Mouse (Mus musculus): Measurements from ENCODE around the gene Spock1. TPM values are rescaled to one million over a fixed set of nuclear protein-coding genes. Genes with fewer than 3 reads are reported as not detected.

The Spock1 gene
- total RNA-seq, 1 experiment, result 0.40 TPM

- Histone ChIP-seq H3K9ac (ENCODE audit: insufficient read depth, low read depth, low read length, poor library complexity, severe bottlenecking) (no peak overlapping the region), H3K36me3 (ENCODE audit: control insufficient read depth, insufficient read depth, low read length, poor library complexity, severe bottlenecking) (no peaks in the 10 kb centered on the region), H3K27ac (ENCODE audit: insufficient read depth, low read depth, low read length, poor library complexity, severe bottlenecking) (no peak overlapping the region), H3K4me1 (ENCODE audit: control insufficient read depth in 2 of 2, insufficient read depth in 2 of 2, low read length in 2 of 2, poor library complexity in 1 of 2) (no peaks in the 10 kb centered on the region), H3K4me3 (ENCODE audit: insufficient read depth in 1 of 2, low read depth in 1 of 2, low read length in 2 of 2, poor library complexity in 1 of 2, severe bottlenecking in 1 of 2) (peak overlapping the region in 1 of 2 experiments; percentile 41; a peak in 1 of 4 replicates), H3K9me3 (ENCODE audit: control insufficient read depth, insufficient read depth, low read depth, low read length) (no peaks in the 10 kb centered on the region)
- DNase-seq (ENCODE audit: low read depth, low spot score), result peak; percentile 70
- TF ChIP-seq HCFC1 (IDR thresholded peaks at IDR 0.05; ENCODE audit: borderline replicate concordance, insufficient read depth, low read length) (no peak), MAFK (IDR thresholded peaks at IDR 0.05; ENCODE audit: insufficient read depth, low read depth, low read length) (no peak), CHD2 (IDR thresholded peaks at IDR 0.05; ENCODE audit: low read depth, low read length) (no peak), ZC3H11A (IDR thresholded peaks at IDR 0.05; ENCODE audit: borderline replicate concordance, low read depth, low read length) (no peak), ZNF384 (IDR thresholded peaks at IDR 0.05; ENCODE audit: low read depth, low read length) (no peak)
- in situ Hi-C loops (cut with MboI; ENCODE audit: low sequenced_read_pairs in 2 of 2, unreplicated experiment in 2 of 2), result no loop called here
Observed at GRCm38 (mm10) chr13:57830091-57830490, 78.0 kb downstream of the Spock1 start.

GRCm38 (mm10) chr13:57816276-57816675, 91.9 kb downstream of the Spock1 start:
- TF ChIP-seq CHD2 (IDR thresholded peaks at IDR 0.05; ENCODE audit: low read depth, low read length), result no peak
- TF ChIP-seq ZC3H11A (IDR thresholded peaks at IDR 0.05; ENCODE audit: borderline replicate concordance, low read depth, low read length), result no peak
- no peak for TF ChIP-seq HCFC1 (IDR thresholded peaks at IDR 0.05; ENCODE audit: borderline replicate concordance, insufficient read depth, low read length)
- TF ChIP-seq ZNF384 (IDR thresholded peaks at IDR 0.05; ENCODE audit: low read depth, low read length), result no peak
- TF ChIP-seq MAFK (IDR thresholded peaks at IDR 0.05; ENCODE audit: insufficient read depth, low read depth, low read length), result no peak
- Histone ChIP-seq H3K27ac (ENCODE audit: insufficient read depth, low read depth, low read length, poor library complexity, severe bottlenecking) (no peak overlapping the region), H3K9ac (ENCODE audit: insufficient read depth, low read depth, low read length, poor library complexity, severe bottlenecking) (no peak overlapping the region), H3K4me1 (ENCODE audit: control insufficient read depth in 2 of 2, insufficient read depth in 2 of 2, low read length in 2 of 2, poor library complexity in 1 of 2) (no peaks in the 10 kb centered on the region), H3K4me3 (ENCODE audit: insufficient read depth in 1 of 2, low read depth in 1 of 2, low read length in 2 of 2, poor library complexity in 1 of 2, severe bottlenecking in 1 of 2) (no peak overlapping the region), H3K9me3 (ENCODE audit: control insufficient read depth, insufficient read depth, low read depth, low read length) (no peaks in the 10 kb centered on the region), H3K36me3 (ENCODE audit: control insufficient read depth, insufficient read depth, low read length, poor library complexity, severe bottlenecking) (no peaks in the 10 kb centered on the region)
- in situ Hi-C loops (cut with MboI; ENCODE audit: low sequenced_read_pairs in 2 of 2, unreplicated experiment in 2 of 2), result no loop called here
- no peak for DNase-seq (ENCODE audit: low read depth, low spot score)

- Histone ChIP-seq H3K9ac (ENCODE audit: insufficient read depth, low read depth, low read length, poor library complexity, severe bottlenecking) (no peak overlapping the region), H3K4me3 (ENCODE audit: insufficient read depth in 1 of 2, low read depth in 1 of 2, low read length in 2 of 2, poor library complexity in 1 of 2, severe bottlenecking in 1 of 2) (no peak overlapping the region), H3K36me3 (ENCODE audit: control insufficient read depth, insufficient read depth, low read length, poor library complexity, severe bottlenecking) (no peaks in the 10 kb centered on the region), H3K4me1 (ENCODE audit: control insufficient read depth in 2 of 2, insufficient read depth in 2 of 2, low read length in 2 of 2, poor library complexity in 1 of 2) (no peaks in the 10 kb centered on the region), H3K27ac (ENCODE audit: insufficient read depth, low read depth, low read length, poor library complexity, severe bottlenecking) (no peak overlapping the region), H3K9me3 (ENCODE audit: control insufficient read depth, insufficient read depth, low read depth, low read length) (no peaks in the 10 kb centered on the region)
- in situ Hi-C loops (cut with MboI; ENCODE audit: low sequenced_read_pairs in 2 of 2, unreplicated experiment in 2 of 2), result no loop called here
- no peak for TF ChIP-seq HCFC1 (IDR thresholded peaks at IDR 0.05; ENCODE audit: borderline replicate concordance, insufficient read depth, low read length)
- TF ChIP-seq ZNF384 (IDR thresholded peaks at IDR 0.05; ENCODE audit: low read depth, low read length), result no peak
- no peak for TF ChIP-seq CHD2 (IDR thresholded peaks at IDR 0.05; ENCODE audit: low read depth, low read length)
- TF ChIP-seq ZC3H11A (IDR thresholded peaks at IDR 0.05; ENCODE audit: borderline replicate concordance, low read depth, low read length), result no peak
- no peak for TF ChIP-seq MAFK (IDR thresholded peaks at IDR 0.05; ENCODE audit: insufficient read depth, low read depth, low read length)
- DNase-seq (ENCODE audit: low read depth, low spot score), result no peak
Observed at GRCm38 (mm10) chr13:57812643-57813042, 95.5 kb downstream of the Spock1 start.

GRCm38 (mm10) chr13:57811253-57811652, 96.9 kb downstream of the Spock1 start:
- no peaks in the 10 kb centered on the region for H3K4me1 ChIP-seq (ENCODE audit: control insufficient read depth in 2 of 2, insufficient read depth in 2 of 2, low read length in 2 of 2, poor library complexity in 1 of 2)
- no peak overlapping the region for H3K4me3 ChIP-seq (ENCODE audit: insufficient read depth in 1 of 2, low read depth in 1 of 2, low read length in 2 of 2, poor library complexity in 1 of 2, severe bottlenecking in 1 of 2)

GRCm38 (mm10) chr13:57810816-57811215, 97.3 kb downstream of the Spock1 start:
- no peak for DNase-seq (ENCODE audit: low read depth, low spot score)
- TF ChIP-seq ZC3H11A (IDR thresholded peaks at IDR 0.05; ENCODE audit: borderline replicate concordance, low read depth, low read length), result no peak
- TF ChIP-seq MAFK (IDR thresholded peaks at IDR 0.05; ENCODE audit: insufficient read depth, low read depth, low read length), result no peak
- no peak for TF ChIP-seq HCFC1 (IDR thresholded peaks at IDR 0.05; ENCODE audit: borderline replicate concordance, insufficient read depth, low read length)
- TF ChIP-seq CHD2 (IDR thresholded peaks at IDR 0.05; ENCODE audit: low read depth, low read length), result no peak
- no peak for TF ChIP-seq ZNF384 (IDR thresholded peaks at IDR 0.05; ENCODE audit: low read depth, low read length)
- no peak overlapping the region for H3K4me3 ChIP-seq (ENCODE audit: insufficient read depth in 1 of 2, low read depth in 1 of 2, low read length in 2 of 2, poor library complexity in 1 of 2, severe bottlenecking in 1 of 2)
- H3K9me3 ChIP-seq (ENCODE audit: control insufficient read depth, insufficient read depth, low read depth, low read length), result no peaks in the 10 kb centered on the region
- H3K9ac ChIP-seq (ENCODE audit: insufficient read depth, low read depth, low read length, poor library complexity, severe bottlenecking), result no peak overlapping the region
- H3K4me1 ChIP-seq (ENCODE audit: control insufficient read depth in 2 of 2, insufficient read depth in 2 of 2, low read length in 2 of 2, poor library complexity in 1 of 2), result no peaks in the 10 kb centered on the region
- H3K36me3 ChIP-seq (ENCODE audit: control insufficient read depth, insufficient read depth, low read length, poor library complexity, severe bottlenecking), result no peaks in the 10 kb centered on the region
- in situ Hi-C loops (cut with MboI; ENCODE audit: low sequenced_read_pairs in 2 of 2, unreplicated experiment in 2 of 2), result no loop called here
- H3K27ac ChIP-seq (ENCODE audit: insufficient read depth, low read depth, low read length, poor library complexity, severe bottlenecking), result no peak overlapping the region

More at GRCm38 (mm10) chr13:57811253-57811652, 96.9 kb downstream of the Spock1 start:
- Histone ChIP-seq H3K27ac (ENCODE audit: insufficient read depth, low read depth, low read length, poor library complexity, severe bottlenecking) (no peak overlapping the region), H3K9ac (ENCODE audit: insufficient read depth, low read depth, low read length, poor library complexity, severe bottlenecking) (no peak overlapping the region), H3K9me3 (ENCODE audit: control insufficient read depth, insufficient read depth, low read depth, low read length) (no peaks in the 10 kb centered on the region), H3K36me3 (ENCODE audit: control insufficient read depth, insufficient read depth, low read length, poor library complexity, severe bottlenecking) (no peaks in the 10 kb centered on the region)
- in situ Hi-C loops (cut with MboI; ENCODE audit: low sequenced_read_pairs in 2 of 2, unreplicated experiment in 2 of 2), result no loop called here
- TF ChIP-seq CHD2 (IDR thresholded peaks at IDR 0.05; ENCODE audit: low read depth, low read length) (no peak), HCFC1 (IDR thresholded peaks at IDR 0.05; ENCODE audit: borderline replicate concordance, insufficient read depth, low read length) (no peak), ZNF384 (IDR thresholded peaks at IDR 0.05; ENCODE audit: low read depth, low read length) (no peak), ZC3H11A (IDR thresholded peaks at IDR 0.05; ENCODE audit: borderline replicate concordance, low read depth, low read length) (no peak), MAFK (IDR thresholded peaks at IDR 0.05; ENCODE audit: insufficient read depth, low read depth, low read length) (no peak)
- no peak for DNase-seq (ENCODE audit: low read depth, low spot score)

Data from ES-E14 (cell line).